Mouse (Mus musculus) retina, embryonic 14.5 days (tissue): Measurements from ENCODE around the gene Zbtb16.

Source experiments
- DNase-seq: peaks from one replicate; pipeline ENCODE4 v3.0.0-alpha.2; 2015; ENCODE audit warnings: low spot score

Zbtb16 gene

GRCm38 (mm10) chr9:48707134-48707823 is 128.7 kb downstream of the Zbtb16 start:
- peak; percentile 34 for DNase-seq

- DNase-seq, result no peak
Measured at GRCm38 (mm10) chr9:48701296-48701695, 134.7 kb downstream of the Zbtb16 start.

GRCm38 (mm10) chr9:48700871-48701270 is 135.2 kb downstream of the Zbtb16 start:
- no peak for DNase-seq

- DNase-seq, result no peak
Measured at GRCm38 (mm10) chr9:48697470-48697815, 138.6 kb downstream of the Zbtb16 start.

GRCm38 (mm10) chr9:48696731-48697469 is 139.1 kb downstream of the Zbtb16 start:
- DNase-seq, result no peak

- no peak for DNase-seq
Measured at GRCm38 (mm10) chr9:48696330-48696729, 139.7 kb downstream of the Zbtb16 start.

GRCm38 (mm10) chr9:48695796-48696195 is 140.2 kb downstream of the Zbtb16 start:
- DNase-seq, result peak; percentile 89

- no peak for DNase-seq
Measured at GRCm38 (mm10) chr9:48694616-48695061, 141.4 kb downstream of the Zbtb16 start.

GRCm38 (mm10) chr9:48693696-48694095 is 142.3 kb downstream of the Zbtb16 start:
- no peak for DNase-seq

- DNase-seq, result no peak
Measured at GRCm38 (mm10) chr9:48689718-48689980, 146.4 kb downstream of the Zbtb16 start.

- no peak for DNase-seq
Measured at GRCm38 (mm10) chr9:48688859-48689717, 146.9 kb downstream of the Zbtb16 start.

- DNase-seq, result no peak
Measured at GRCm38 (mm10) chr9:48687891-48688290, 148.1 kb downstream of the Zbtb16 start.

GRCm38 (mm10) chr9:48685721-48686120 is 150.3 kb downstream of the Zbtb16 start:
- DNase-seq, result no peak

GRCm38 (mm10) chr9:48684144-48684543 is 151.9 kb downstream of the Zbtb16 start:
- no peak for DNase-seq

- DNase-seq, result no peak
Measured at GRCm38 (mm10) chr9:48681193-48681592, 154.8 kb downstream of the Zbtb16 start.

GRCm38 (mm10) chr9:48678426-48679358 is 157.3 kb downstream of the Zbtb16 start:
- DNase-seq, result peak; percentile 84

GRCm38 (mm10) chr9:48675151-48675790 is 160.8 kb downstream of the Zbtb16 start:
- DNase-seq, result peak; percentile 87

- no peak for DNase-seq
Measured at GRCm38 (mm10) chr9:48674359-48675015, 161.5 kb downstream of the Zbtb16 start.

GRCm38 (mm10) chr9:48673804-48674203 is 162.2 kb downstream of the Zbtb16 start:
- DNase-seq, result no peak

- no peak for DNase-seq
Measured at GRCm38 (mm10) chr9:48673213-48673612, 162.8 kb downstream of the Zbtb16 start.

- DNase-seq, result no peak
Measured at GRCm38 (mm10) chr9:48671841-48672240, 164.2 kb downstream of the Zbtb16 start.
